ENCODE assay signal across 22 mouse cellular contexts in the genomic region with DNA sequence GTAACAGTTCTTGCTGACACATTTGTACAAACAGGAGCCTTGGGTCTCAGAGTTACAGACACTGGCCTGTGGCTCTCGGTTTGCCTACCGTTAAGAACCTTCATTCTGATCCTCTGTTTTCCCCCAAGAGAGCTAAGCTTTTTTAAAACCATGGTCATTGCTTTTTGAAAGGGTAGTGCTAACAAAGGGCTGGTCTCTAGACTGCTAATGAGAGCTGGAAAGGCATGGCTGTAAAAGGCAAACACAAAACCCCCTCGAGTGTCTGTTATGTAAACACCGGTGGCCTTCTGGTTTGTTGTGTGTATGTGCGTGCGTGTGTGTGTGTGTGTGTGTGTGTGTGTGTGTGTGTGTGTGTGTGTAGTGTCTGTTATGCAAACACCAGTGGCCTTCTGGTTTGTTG.
"Had no signal": no experiment of that assay in that cellular context is flagged by ENCODE, and none has a peak within 500 bp of the region (broad histone marks: within the 10 kb centered on the region; RNA-seq: fewer than 3 reads in every experiment).

No protein-coding gene starts in this region.

- DNase-seq: gastrocnemius, adult 2 months; gastrocnemius, postnatal 10 days; gastrocnemius, postnatal 25 days; heart, adult 18-20 months; heart, postnatal 10 days; heart, postnatal 4 days; kidney, adult 18-20 months; kidney, adult 8-10 months; kidney, postnatal 10 days; kidney, postnatal 25 days; kidney, postnatal 4 days; liver had no signal

- H3K4me2 ChIP-seq: heart, embryonic 12.5 days; hindbrain, embryonic 12.5 days; intestine, embryonic 15.5 days had no signal

- ATAC-seq: forebrain, embryonic 16.5 days; hindbrain, embryonic 16.5 days; inflammation-experienced regulatory T-cells, adult 6 months; intestine, embryonic 15.5 days; intestine, postnatal 0 days had no signal

- H3K36me3 ChIP-seq: heart, embryonic 10.5 days; heart, embryonic 12.5 days; hindbrain, embryonic 12.5 days; intestine, embryonic 15.5 days had no signal

- H3K27ac ChIP-seq: gastrocnemius, adult 2 months; heart, embryonic 10.5 days; hindbrain, embryonic 12.5 days; intestine, embryonic 15.5 days; layer of hippocampus, adult 2 months; left cerebral cortex, adult 2 months had no signal

- H3K27me3 ChIP-seq: heart, embryonic 12.5 days; hindbrain, embryonic 12.5 days; intestine, embryonic 15.5 days had no signal

- H3K4me3 ChIP-seq: gastrocnemius, adult 2 months; heart, embryonic 10.5 days; heart, embryonic 12.5 days; hindbrain, embryonic 12.5 days; intestine, embryonic 15.5 days; layer of hippocampus, adult 2 months; left cerebral cortex, adult 2 months had no signal

- H3K4me1 ChIP-seq: intestine, embryonic 15.5 days had no signal

- H3K9me3 ChIP-seq: heart, embryonic 10.5 days; heart, embryonic 12.5 days; hindbrain, embryonic 12.5 days; intestine, embryonic 15.5 days had no signal

- H3K9ac ChIP-seq: heart, embryonic 12.5 days; hindbrain, embryonic 12.5 days; intestine, embryonic 15.5 days had no signal
